Mouse (Mus musculus) myocyte (in vitro differentiated cells): ENCODE data around the gene Ppp2r5e.

Experiments
- CEBPB ChIP-seq: IDR thresholded peaks from 2 replicates; pipeline ENCODE4 v1.6.1; 2011; ENCODE audit warnings: mild to moderate bottlenecking, moderate library complexity; ENCODE audit not compliant: poor library complexity, insufficient read depth, severe bottlenecking
- E2F4 ChIP-seq: IDR thresholded peaks from one replicate; pipeline ENCODE4 v1.6.1; 2011; ENCODE audit warnings: mild to moderate bottlenecking, control low read depth, moderate library complexity; ENCODE audit not compliant: insufficient read depth
- MAX ChIP-seq: IDR thresholded peaks from one replicate; pipeline ENCODE4 v1.6.1; 2011; ENCODE audit warnings: low read depth, mild to moderate bottlenecking, control low read depth
- MYOG ChIP-seq, 3 experiments: IDR thresholded peaks; one replicate each; pipeline ENCODE4 v1.6.1; 2011; ENCODE audit warnings: control low read depth in 2 of 3, low read depth in 2 of 3, mild to moderate bottlenecking in 2 of 3; ENCODE audit not compliant: insufficient read length in 2 of 3, control insufficient read depth in 1 of 3, insufficient read depth in 1 of 3
- POLR2A ChIP-seq: IDR thresholded peaks from one replicate; pipeline ENCODE4 v1.6.1; 2011; ENCODE audit warnings: low read depth, mild to moderate bottlenecking, control low read depth, moderate library complexity; ENCODE audit not compliant: insufficient read length
- POLR2AphosphoS2 ChIP-seq: IDR thresholded peaks from one replicate; pipeline ENCODE4 v1.6.1; 2011; ENCODE audit warnings: low read depth, control low read depth; ENCODE audit not compliant: insufficient read length
- SRF ChIP-seq: IDR thresholded peaks from one replicate; pipeline ENCODE4 v1.6.1; 2011; ENCODE audit warnings: low read depth; ENCODE audit not compliant: control insufficient read depth, insufficient read length
- TCF12 ChIP-seq: IDR thresholded peaks from one replicate; pipeline ENCODE4 v1.6.1; 2011; ENCODE audit warnings: mild to moderate bottlenecking, control low read depth; ENCODE audit not compliant: poor library complexity, insufficient read depth, severe bottlenecking
- USF1 ChIP-seq: IDR thresholded peaks from one replicate; pipeline ENCODE4 v1.6.1; 2011; ENCODE audit warnings: low read depth, mild to moderate bottlenecking, control low read depth, moderate library complexity

GRCm38 (mm10) chr12:75478596-75478995 lies 117.4 kb downstream of the Ppp2r5e start:
- no peak for TF ChIP-seq USF1
- TF ChIP-seq CEBPB: no peak
- no peak for TF ChIP-seq MYOG (IDR thresholded peaks at IDR 0.05; ENCODE audit: control insufficient read depth in 1 of 3, insufficient read depth in 1 of 3, insufficient read length in 2 of 3, low read depth in 2 of 3)
- no peak for TF ChIP-seq MAX
- no peak for TF ChIP-seq E2F4
- TF ChIP-seq POLR2A: no peak
- TF ChIP-seq POLR2AphosphoS2: no peak
- no peak for TF ChIP-seq TCF12
- TF ChIP-seq SRF: no peak
